Mouse (Mus musculus): ENCODE data around the gene Morf4l2.
"Not testable (repeated sequence)": the region's sequence is repeated elsewhere in the genome, so short reads cannot be mapped to it uniquely, and the experiment has no call there.

The Morf4l2 gene

DNA sequence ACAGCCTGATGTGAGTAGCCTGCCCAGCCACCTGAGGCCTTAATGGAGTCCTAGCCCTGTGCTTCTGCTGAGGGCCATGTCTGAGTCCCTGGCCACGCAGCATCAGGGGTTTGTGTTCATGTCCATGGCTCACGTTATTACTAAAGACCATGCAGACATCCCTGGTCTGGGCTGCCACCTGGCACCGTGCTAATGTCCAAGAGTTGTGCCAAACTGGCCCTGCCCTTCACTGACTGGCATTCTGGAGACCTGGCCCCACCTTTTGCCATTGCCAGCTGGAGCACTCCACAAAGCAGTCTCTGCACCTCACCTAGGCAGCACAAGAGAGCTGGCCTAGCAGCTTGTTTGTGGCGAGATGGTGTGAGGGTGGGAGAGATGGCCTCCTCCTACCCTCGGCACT is 50.3 kb downstream of the Morf4l2 start:
- no peak for DNase-seq (ENCODE audit: low spot score)

DNA sequence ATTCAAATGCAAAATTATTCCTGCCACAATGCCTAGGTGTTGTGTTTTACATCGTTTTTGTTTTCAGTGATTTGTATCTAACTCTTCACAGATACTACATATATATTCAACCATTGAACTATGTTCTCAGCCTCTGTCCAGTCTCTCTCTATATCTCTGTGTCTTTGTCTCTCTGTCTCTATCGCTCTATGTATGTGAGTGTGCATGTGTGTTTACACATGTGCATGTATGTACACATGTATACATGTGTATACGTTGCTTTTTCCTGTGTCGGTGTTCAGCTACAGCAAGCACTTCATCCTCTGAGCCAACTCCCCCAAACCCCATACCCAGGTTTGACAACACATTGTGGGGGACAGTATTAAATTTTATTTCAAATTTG is 51.2 kb downstream of the Morf4l2 start:
- DNase-seq (ENCODE audit: low spot score): no peak

DNA sequence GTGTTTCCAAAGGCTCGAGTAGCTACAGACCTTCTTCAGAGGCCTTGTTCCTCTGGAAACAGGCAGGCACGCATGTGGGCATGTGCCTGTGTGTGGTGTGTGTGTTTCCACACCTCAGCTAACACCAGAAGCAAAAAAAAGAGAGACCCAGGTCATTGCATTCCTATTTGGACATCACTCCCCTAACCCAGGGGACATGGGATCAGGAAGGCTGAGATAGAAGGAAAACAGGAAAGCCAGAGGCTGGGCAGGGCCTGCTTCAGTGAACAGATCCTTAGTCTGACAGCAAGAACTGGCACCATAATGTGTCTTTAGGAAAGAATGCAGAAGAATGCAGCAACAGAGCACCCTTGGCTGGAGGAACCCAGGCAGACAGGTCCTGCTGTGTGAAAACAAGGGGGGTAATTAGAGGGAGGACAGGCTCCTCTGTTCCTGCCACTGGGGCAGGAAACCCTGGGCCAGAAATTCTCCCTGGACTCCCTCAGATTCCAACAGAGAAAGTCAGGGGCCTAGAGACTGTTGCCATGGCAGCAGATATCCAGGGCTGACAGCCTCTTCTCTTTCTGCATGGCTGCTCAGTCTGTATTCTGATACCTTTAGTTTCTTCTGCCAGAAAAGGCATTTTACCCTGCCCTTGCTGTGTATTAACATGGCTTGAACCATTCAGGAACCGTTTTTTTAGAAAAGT is 51.7 kb downstream of the Morf4l2 start:
- DNase-seq (ENCODE audit: low spot score): not testable (repeated sequence)

All from ovary, postnatal 10 days (tissue).